Mouse (Mus musculus) midbrain, embryonic 11.5 days (tissue): Measurements from ENCODE around the gene Tmem63a. TPM values are rescaled to one million over a fixed set of nuclear protein-coding genes. Genes with fewer than 3 reads are reported as not detected.
"Not testable (repeated sequence)": the region's sequence is repeated elsewhere in the genome, so short reads cannot be mapped to it uniquely, and the experiment has no call there.

ENCODE experiments used
- ATAC-seq: fragments of 200-750 bp; cut with Nextera tagmentation; 2 replicates; pipeline ENCODE4 v1.8.0; 2017; ENCODE audit warnings: moderate TSS enrichment, moderate library complexity; ENCODE audit not compliant: low FRiP score
- DNase-seq: peaks from one replicate; pipeline ENCODE4 v3.0.0; 2015; ENCODE audit warnings: low spot score; ENCODE audit errors: missing footprints
- H3K27ac ChIP-seq: fragments of 300-500 bp; sonication (generic); 2 replicates; pipeline ENCODE4 v1.5.1; 2014; ENCODE audit warnings: low read depth, low read length
- H3K27me3 ChIP-seq: fragments of 300-500 bp; sonication (generic); 2 replicates; pipeline ENCODE4 v1.6.1; 2014; ENCODE audit warnings: mild to moderate bottlenecking, low read length, moderate library complexity, mixed read lengths; ENCODE audit not compliant: control insufficient read depth, insufficient read depth
- H3K36me3 ChIP-seq: fragments of 300-500 bp; sonication (generic); 2 replicates; pipeline ENCODE4 v1.6.1; 2014; ENCODE audit warnings: mild to moderate bottlenecking, low read length, moderate library complexity, mixed read lengths; ENCODE audit not compliant: control insufficient read depth, insufficient read depth
- H3K4me1 ChIP-seq: fragments of 300-500 bp; sonication (generic); 2 replicates; pipeline ENCODE4 v1.6.1; 2014; ENCODE audit warnings: low read length; ENCODE audit not compliant: control insufficient read depth, insufficient read depth
- H3K4me2 ChIP-seq: fragments of 300-500 bp; sonication (generic); 2 replicates; pipeline ENCODE4 v1.6.1; 2014; ENCODE audit warnings: mild to moderate bottlenecking, moderate library complexity
- H3K4me3 ChIP-seq: fragments of 300-500 bp; sonication (generic); 2 replicates; pipeline ENCODE4 v1.5.1; 2014; ENCODE audit warnings: low read depth, low read length
- H3K9ac ChIP-seq: fragments of 300-500 bp; sonication (generic); 2 replicates; pipeline ENCODE4 v1.6.1; 2014; ENCODE audit warnings: low read length
- H3K9me3 ChIP-seq: fragments of 300-500 bp; sonication (generic); 2 replicates; pipeline ENCODE4 v1.6.1; 2016; ENCODE audit warnings: low read length; ENCODE audit not compliant: control insufficient read depth
- WGBS: fragments of 180-500 bp; shearing (Covaris S2); extraction: QIAGEN DNeasy Blood & Tissue Kit; methylation state at CpG from one replicate; pipeline ENCODE4 v1.1.7; 2014; 5-methylcytosine and 5-hydroxymethylcytosine counted together
- polyA plus RNA-seq: library from polyadenylated mRNA; unstranded; fragments of >200 nt; fragmentation: Nextera tagmentation; extraction: Ambion mirVana; gene quantifications from 2 replicates; pipeline ENCODE4 v1.2.1, GENCODE M21; 2014

Tmem63a gene
- polyA plus RNA-seq, 1 experiment from 2014 or later, result 2.5 TPM

DNA sequence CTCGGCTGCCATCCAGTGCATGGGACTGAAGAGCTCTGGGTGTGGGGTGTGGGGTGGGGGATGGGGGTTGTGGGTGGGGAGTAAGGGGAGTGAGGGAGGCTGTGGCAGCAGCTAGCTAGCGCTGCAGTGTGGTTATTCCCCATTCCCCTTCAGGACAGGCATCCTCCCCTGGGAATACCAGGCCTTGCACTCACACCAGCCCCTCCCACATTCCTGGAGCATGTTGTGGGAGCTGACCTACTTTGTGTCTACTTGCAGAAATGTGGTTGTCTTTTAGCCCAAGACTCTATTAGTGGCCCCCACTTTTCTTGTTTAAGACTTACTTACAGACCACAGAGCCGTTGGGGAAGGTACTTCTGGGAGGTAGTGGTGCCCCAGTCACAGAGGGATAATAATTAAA, 24.4 kb downstream of the Tmem63a start:
- Histone ChIP-seq H3K36me3 (no peaks in the 10 kb centered on the region), H3K9ac (no peak overlapping the region), H3K4me2 (no peak overlapping the region), H3K9me3 (no peaks in the 10 kb centered on the region), H3K27ac (no peak overlapping the region), H3K27me3 (no peaks in the 10 kb centered on the region), H3K4me3 (no peak overlapping the region), H3K4me1 (no peaks in the 10 kb centered on the region)
- 72% methylated on average over 3 of the region's 3 CpGs for WGBS
- no peak for ATAC-seq
- DNase-seq, result no peak

DNA sequence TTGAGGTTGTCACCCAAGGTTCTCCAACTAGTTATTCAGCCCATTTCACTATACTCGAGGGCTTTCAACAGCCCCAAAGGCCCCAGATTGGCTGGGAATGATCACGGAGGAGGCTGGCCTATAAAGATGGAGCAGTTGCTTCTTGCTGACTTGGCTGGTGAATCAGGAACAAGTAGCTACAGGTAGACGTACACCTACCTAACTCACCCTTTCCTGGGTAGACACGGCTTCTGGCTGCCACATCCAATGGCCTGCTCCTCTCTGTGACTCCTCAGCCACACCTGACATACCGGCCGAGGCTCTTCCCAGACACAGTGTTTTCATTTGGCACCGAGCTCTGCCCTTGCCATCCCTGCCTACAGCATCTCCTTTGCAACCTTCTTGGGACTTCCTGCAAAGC, 25.1 kb downstream of the Tmem63a start:
- no peak overlapping the region for H3K4me3 ChIP-seq
- WGBS, result 85% methylated on average over 7 of the region's 7 CpGs
- H3K4me2 ChIP-seq, result no peak overlapping the region
- no peak overlapping the region for H3K27ac ChIP-seq
- no peaks in the 10 kb centered on the region for H3K27me3 ChIP-seq
- H3K36me3 ChIP-seq, result no peaks in the 10 kb centered on the region
- no peak for DNase-seq
- no peak for ATAC-seq
- H3K9ac ChIP-seq, result no peak overlapping the region
- no peaks in the 10 kb centered on the region for H3K4me1 ChIP-seq
- no peaks in the 10 kb centered on the region for H3K9me3 ChIP-seq

DNA sequence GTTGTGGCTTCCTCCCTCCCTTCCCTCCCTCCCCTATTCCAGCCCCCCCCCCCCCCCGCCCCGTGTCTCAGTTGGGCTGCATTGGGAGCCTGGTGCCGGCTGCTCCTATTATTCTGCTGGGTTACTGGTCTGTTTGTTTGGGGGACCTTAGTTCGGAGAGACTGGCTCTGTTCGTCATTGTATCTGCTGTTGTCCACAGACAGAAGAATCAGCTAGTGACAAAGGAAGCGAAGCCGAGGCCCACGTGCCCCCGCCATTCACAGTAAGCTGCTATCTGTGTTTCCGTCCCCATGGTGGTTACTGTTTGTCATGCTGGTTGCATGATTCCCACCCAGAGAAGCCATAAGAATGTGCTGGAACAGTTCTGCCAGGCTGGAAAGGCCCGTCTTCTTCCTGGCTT, 30.8 kb downstream of the Tmem63a start:
- no peak for DNase-seq
- WGBS, result 72% methylated on average over 10 of the region's 11 CpGs

DNA sequence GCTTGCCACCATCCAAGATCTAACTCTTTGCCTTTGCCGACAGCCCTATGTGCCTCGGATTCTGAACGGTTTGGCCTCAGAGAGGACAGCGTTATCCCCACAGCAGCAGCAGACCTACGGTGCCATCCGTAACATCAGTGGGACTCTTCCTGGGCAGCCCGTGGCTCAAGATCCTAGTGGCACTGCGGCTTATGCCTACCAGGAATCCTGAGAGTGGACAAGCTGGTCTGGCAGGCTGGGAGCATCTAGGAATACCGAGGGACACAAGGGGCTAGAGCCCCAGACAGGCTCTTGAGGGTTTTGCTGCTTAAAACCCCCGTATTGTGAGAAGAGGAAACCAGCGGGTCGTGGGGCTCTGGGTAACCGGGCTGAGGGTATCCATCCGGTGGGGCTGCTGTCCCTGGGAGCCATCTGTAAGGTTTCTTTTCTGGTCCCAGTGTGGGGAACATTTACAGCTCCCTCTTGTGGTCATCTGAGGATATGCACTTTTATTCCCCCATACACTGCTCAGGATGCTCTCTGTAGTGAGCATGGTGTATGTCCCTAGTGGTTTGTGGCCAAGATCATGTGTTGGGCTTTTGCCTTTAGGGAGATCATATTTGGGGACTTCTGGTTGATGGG, 32.1 kb downstream of the Tmem63a start:
- Histone ChIP-seq H3K4me2 (no peak overlapping the region), H3K36me3 (no peaks in the 10 kb centered on the region), H3K4me3 (no peak overlapping the region), H3K4me1 (no peaks in the 10 kb centered on the region), H3K9ac (no peak overlapping the region), H3K27me3 (no peaks in the 10 kb centered on the region), H3K27ac (no peak overlapping the region), H3K9me3 (no peaks in the 10 kb centered on the region)
- WGBS, result 59% methylated on average over 14 of the region's 14 CpGs
- DNase-seq (peak; percentile 96), ATAC-seq (peak; percentile 68)

More for the DNA sequence above, 30.8 kb downstream of the Tmem63a start:
- Histone ChIP-seq H3K27me3 (no peaks in the 10 kb centered on the region), H3K9ac (no peak overlapping the region), H3K4me3 (no peak overlapping the region), H3K4me1 (no peaks in the 10 kb centered on the region), H3K36me3 (no peaks in the 10 kb centered on the region), H3K4me2 (no peak overlapping the region), H3K9me3 (no peaks in the 10 kb centered on the region), H3K27ac (no peak overlapping the region)
- no peak for ATAC-seq

DNA sequence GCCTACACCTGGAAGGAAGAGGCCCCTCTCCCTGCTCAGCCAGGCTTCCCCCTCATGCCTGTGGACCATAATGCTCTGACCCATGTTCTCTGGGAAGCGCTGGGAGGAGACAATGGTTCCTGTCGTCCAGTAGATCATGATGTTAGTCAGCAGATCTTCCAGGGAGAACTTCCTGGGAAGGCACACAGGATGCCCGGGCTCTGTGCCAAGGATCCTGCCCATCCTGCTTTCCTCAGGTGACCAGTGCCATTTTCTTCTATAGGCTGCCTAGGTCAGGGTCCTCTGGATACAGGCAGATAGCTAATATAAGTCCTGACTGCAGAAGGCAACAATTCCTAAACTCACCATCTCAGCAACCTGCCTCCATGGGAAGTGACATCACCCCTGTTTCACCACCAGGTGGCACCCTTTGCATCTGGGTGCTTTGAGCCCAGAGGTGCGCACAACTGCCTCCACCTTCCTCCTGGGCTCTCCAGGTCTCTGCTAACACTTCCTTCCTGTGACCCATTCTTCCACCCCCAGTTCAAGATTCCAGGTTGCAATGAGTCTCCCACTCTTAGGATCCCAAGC, 34.1 kb downstream of the Tmem63a start:
- no peak overlapping the region for H3K27ac ChIP-seq
- no peak overlapping the region for H3K9ac ChIP-seq
- no peaks in the 10 kb centered on the region for H3K36me3 ChIP-seq
- 64% methylated on average over 4 of the region's 4 CpGs for WGBS
- no peak for DNase-seq
- H3K9me3 ChIP-seq, result no peaks in the 10 kb centered on the region
- no peak overlapping the region for H3K4me3 ChIP-seq
- no peaks in the 10 kb centered on the region for H3K27me3 ChIP-seq
- H3K4me1 ChIP-seq, result no peaks in the 10 kb centered on the region
- ATAC-seq, result no peak
- H3K4me2 ChIP-seq, result no peak overlapping the region

DNA sequence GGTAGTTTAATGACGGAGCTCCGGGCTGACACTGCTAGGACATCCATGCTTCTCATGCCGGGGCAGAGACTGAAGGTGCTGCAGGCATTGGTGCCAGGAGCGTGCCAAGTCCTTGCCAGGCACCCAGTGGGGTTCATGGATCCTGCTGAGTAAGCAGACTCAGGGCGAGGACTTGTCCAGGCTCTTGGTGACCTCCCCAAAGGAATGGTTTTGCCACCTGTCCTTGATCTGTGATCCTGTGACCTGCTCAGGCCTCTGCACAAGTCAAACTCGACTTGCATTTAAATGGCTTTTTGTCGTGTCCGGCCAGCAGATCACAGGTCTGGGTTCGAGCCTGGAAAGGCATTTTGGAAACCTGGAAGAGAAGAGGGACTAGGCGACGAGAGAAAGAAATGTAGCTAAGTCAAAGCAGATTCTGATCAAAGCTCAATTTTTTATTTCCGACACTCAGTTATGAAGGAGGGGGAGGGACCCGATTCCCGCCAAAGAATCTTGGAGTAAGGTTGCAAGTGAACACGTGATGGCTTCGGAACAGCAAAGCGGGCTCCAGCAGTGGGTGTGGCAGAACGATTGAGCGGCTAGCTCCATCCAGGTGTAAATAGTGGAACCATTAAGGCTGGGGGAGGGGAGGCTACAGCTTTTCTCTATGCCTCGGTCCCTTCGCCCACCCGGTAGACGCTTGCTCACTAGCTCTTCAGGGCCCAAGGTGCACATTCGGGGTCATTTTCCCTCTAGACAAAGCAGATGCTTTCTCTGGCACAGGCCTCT, 37.5 kb downstream of the Tmem63a start:
- Histone ChIP-seq H3K36me3 (no peaks in the 10 kb centered on the region), H3K4me2 (no peak overlapping the region), H3K4me3 (no peak overlapping the region), H3K9me3 (no peaks in the 10 kb centered on the region), H3K9ac (no peak overlapping the region), H3K27me3 (no peaks in the 10 kb centered on the region), H3K27ac (no peak overlapping the region), H3K4me1 (no peaks in the 10 kb centered on the region)
- 88% methylated on average over 22 of the region's 24 CpGs for WGBS
- no peak for ATAC-seq
- no peak for DNase-seq

DNA sequence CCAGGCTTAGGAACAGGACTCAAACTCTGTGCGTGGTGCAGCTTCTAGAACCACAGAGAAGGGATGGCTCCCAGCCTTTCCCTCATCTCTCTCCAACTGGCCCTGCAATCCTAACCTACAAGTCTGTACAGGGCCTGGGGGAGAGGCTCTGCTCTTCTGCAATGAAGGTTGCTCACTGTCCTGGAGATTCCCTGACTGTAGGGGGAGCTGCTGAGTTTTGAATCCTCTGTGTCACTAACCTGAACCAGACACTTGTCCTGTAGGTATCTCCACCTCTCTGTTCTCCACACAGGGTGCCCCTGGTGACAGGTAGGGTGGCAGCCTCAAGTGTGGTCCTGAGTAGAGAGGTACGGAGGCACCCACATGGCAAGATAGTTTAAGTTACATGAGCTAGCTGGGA, 38.3 kb downstream of the Tmem63a start:
- Histone ChIP-seq H3K27me3 (no peaks in the 10 kb centered on the region), H3K9me3 (no peaks in the 10 kb centered on the region), H3K27ac (no peak overlapping the region), H3K4me2 (no peak overlapping the region), H3K9ac (no peak overlapping the region), H3K4me3 (no peak overlapping the region), H3K4me1 (no peaks in the 10 kb centered on the region), H3K36me3 (no peaks in the 10 kb centered on the region)
- 71% methylated on average over 2 of the region's 2 CpGs for WGBS
- ATAC-seq (no peak), DNase-seq (no peak)

DNA sequence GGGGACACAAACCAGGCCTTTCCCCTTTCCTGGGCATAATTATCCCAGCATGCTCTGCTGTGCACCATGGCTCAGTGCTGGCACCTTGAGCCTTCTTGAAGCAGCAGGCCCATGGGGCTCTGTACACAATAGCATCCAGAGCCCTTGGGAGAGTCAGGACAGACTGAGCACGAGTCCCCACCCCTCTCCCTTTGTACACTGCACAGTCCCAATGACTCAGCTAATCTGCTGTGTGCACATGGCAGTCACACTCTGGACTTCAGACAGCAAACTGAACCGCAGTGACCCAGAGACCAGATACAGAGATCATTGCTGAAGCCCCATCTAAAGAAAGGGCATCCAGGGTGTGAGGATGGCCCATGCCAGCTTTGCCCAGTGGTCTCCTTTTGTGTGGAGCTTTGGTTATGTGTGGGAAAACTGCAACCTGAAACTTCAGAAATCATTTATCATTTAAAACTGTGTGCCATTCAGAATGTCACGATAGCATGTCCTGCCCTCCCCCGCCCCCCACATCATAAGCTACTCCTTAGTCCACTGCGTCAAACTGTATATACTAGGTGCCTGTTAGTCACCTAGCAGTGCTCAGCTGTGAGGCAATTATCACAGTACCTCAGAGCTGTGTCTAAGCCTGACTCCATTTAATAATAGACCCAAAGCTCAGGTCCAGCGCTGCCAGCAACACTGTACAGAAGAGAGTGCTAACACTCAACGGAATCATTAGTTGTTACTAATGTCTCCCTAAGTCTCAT, 39.3 kb downstream of the Tmem63a start:
- not testable (repeated sequence) for H3K4me2 ChIP-seq, ATAC-seq, DNase-seq, H3K9me3 ChIP-seq, H3K36me3 ChIP-seq, H3K9ac ChIP-seq, H3K4me3 ChIP-seq, H3K27ac ChIP-seq, H3K4me1 ChIP-seq, H3K27me3 ChIP-seq
- WGBS, result 84% methylated on average over 7 of the region's 7 CpGs

DNA sequence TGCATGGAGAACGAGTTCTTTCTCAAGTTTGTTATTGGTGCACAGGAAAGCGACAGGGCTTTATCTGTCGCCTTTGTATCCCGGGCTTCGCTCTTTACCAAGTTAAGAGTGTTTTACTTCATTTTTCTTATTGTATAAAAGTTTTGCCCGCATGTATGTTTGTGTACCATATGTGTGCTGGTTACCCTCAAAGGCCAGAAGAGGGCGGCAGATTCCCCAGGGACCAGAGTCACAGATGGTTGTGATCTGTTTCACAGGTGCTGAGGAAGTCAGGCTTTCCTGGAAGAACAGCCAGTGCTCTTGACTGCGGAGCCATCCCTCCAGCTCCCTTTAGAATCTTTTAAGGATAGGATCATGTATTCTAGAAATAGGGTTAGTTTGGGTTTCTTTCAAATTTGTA, 44.6 kb downstream of the Tmem63a start:
- no peaks in the 10 kb centered on the region for H3K36me3 ChIP-seq
- no peak for DNase-seq
- no peaks in the 10 kb centered on the region for H3K4me1 ChIP-seq
- WGBS, result 91% methylated on average over 8 of the region's 8 CpGs
- H3K4me3 ChIP-seq, result no peak overlapping the region
- H3K4me2 ChIP-seq, result no peak overlapping the region
- H3K9ac ChIP-seq, result no peak overlapping the region
- H3K9me3 ChIP-seq, result no peaks in the 10 kb centered on the region
- no peak overlapping the region for H3K27ac ChIP-seq
- H3K27me3 ChIP-seq, result no peaks in the 10 kb centered on the region
- ATAC-seq, result no peak
